Mouse (Mus musculus) spleen, adult 2 months (tissue): Measurements from ENCODE around the gene Btd. TPM values are rescaled to one million over a fixed set of nuclear protein-coding genes. Genes with fewer than 3 reads are reported as not detected.
A peak's percentile ranks its signal among the peaks of the same experiment; 100 is the strongest.
"Not testable (repeated sequence)": the region's sequence is repeated elsewhere in the genome, so short reads cannot be mapped to it uniquely, and the experiment has no call there.

ENCODE experiments used
- DNase-seq, 2 experiments: peaks; one replicate each; pipeline versions ENCODE4 v3.0.0 to v3.0.0-alpha.2; 2012 to 2021; ENCODE audit warnings: low spot score in 2 of 2, low read depth in 1 of 2
- H3K27ac ChIP-seq: fragments of 200-500 bp; 2 replicates; pipeline ENCODE4 v1.5.1; 2012; ENCODE audit warnings: low read length, inconsistent platforms; ENCODE audit not compliant: insufficient read depth
- H3K27me3 ChIP-seq: fragments of 200-500 bp; 2 replicates; pipeline ENCODE4 v1.6.1; 2012; ENCODE audit warnings: mild to moderate bottlenecking, moderate library complexity, low read length, inconsistent platforms; ENCODE audit not compliant: control insufficient read depth, insufficient read depth
- H3K36me3 ChIP-seq: fragments of 200-500 bp; 2 replicates; pipeline ENCODE4 v1.6.1; 2012; ENCODE audit warnings: mild to moderate bottlenecking, low read length, inconsistent platforms; ENCODE audit not compliant: control insufficient read depth, insufficient read depth
- H3K4me1 ChIP-seq: fragments of 200-500 bp; 2 replicates; pipeline ENCODE4 v1.6.1; 2011; ENCODE audit warnings: inconsistent platforms; ENCODE audit not compliant: control insufficient read depth, insufficient read depth, insufficient read length
- H3K4me3 ChIP-seq: fragments of 200-500 bp; 2 replicates; pipeline ENCODE4 v1.5.1; 2011; ENCODE audit warnings: mild to moderate bottlenecking, inconsistent platforms; ENCODE audit not compliant: insufficient read depth, insufficient read length; ENCODE audit errors: extremely low read depth
- CTCF ChIP-seq: fragments of 200-500 bp; IDR thresholded peaks from 2 replicates; pipeline ENCODE4 v1.5.1; 2011; ENCODE audit warnings: mild to moderate bottlenecking, inconsistent platforms; ENCODE audit not compliant: insufficient read depth, insufficient read length, insufficient replicate concordance; ENCODE audit errors: extremely low read depth
- POLR2A ChIP-seq: fragments of 200-500 bp; IDR thresholded peaks from 2 replicates; pipeline ENCODE4 v1.6.1; 2011; ENCODE audit warnings: low read depth, low read length, inconsistent platforms
- WGBS: fragments of 180-500 bp; shearing (Covaris S2); methylation state at CpG from one replicate; pipeline ENCODE4 v1.1.7; 2018; 5-methylcytosine and 5-hydroxymethylcytosine counted together
- polyA plus RNA-seq: library from polyadenylated mRNA; depleted of rRNA; stranded (reverse); fragments of >200 nt; gene quantifications from 2 replicates; pipeline ENCODE4 v1.2.3, GENCODE M21; 2012

Btd gene
- polyA plus RNA-seq, 1 experiment: 19.0 TPM

- Histone ChIP-seq H3K4me1 (no peaks in the 10 kb centered on the region), H3K27me3 (no peaks in the 10 kb centered on the region), H3K27ac (no peak overlapping the region), H3K4me3 (no peak overlapping the region), H3K36me3 (no peaks in the 10 kb centered on the region; the same call in 1 of the 2 replicates)
- TF ChIP-seq POLR2A (no peak), CTCF (no peak)
- WGBS: 92% methylated on average over 14 of the region's 14 CpGs
- DNase-seq: no peak
Observed at GRCm38 (mm10) chr14:31601908-31602615, 38.8 kb upstream of the Btd start.

- 83% methylated on average over 6 of the region's 6 CpGs for WGBS
- H3K36me3 ChIP-seq, H3K27ac ChIP-seq, H3K27me3 ChIP-seq, DNase-seq, H3K4me3 ChIP-seq, H3K4me1 ChIP-seq: not testable (repeated sequence)
Observed at GRCm38 (mm10) chr14:31602616-31602979, 38.2 kb upstream of the Btd start.

GRCm38 (mm10) chr14:31604916-31605315 lies 35.9 kb upstream of the Btd start:
- H3K27ac ChIP-seq: no peak overlapping the region
- H3K36me3 ChIP-seq: no peaks in the 10 kb centered on the region; the same call in 1 of the 2 replicates
- no peak overlapping the region for H3K4me3 ChIP-seq
- 80% methylated on average over 5 of the region's 5 CpGs for WGBS
- TF ChIP-seq POLR2A (no peak), CTCF (peak; percentile 13; the same call in 1 of the 2 replicates)
- H3K4me1 ChIP-seq: no peaks in the 10 kb centered on the region
- no peaks in the 10 kb centered on the region for H3K27me3 ChIP-seq
- DNase-seq: no peak

DNA sequence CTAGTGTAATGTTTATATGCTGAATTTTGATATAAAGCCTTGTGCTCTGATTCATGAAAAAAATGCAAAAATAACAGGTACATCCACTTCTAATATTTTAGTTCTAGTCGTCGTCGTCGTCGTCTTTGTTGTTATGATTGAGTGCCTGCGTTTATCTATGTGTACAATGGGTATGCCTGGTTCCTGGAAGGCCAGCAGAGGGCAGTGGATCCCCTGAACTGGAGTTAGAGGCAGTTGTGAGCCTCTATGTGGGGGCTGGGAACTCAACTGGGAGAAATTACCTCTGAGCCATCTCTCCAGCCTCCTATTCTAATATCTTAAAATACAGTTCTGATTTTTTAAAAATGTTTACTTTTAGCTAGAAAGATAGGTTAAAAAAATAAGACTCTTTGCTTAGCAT lies 35.3 kb upstream of the Btd start:
- no peak for DNase-seq
- H3K4me3 ChIP-seq: no peak overlapping the region
- no peaks in the 10 kb centered on the region; the same call in 1 of the 2 replicates for H3K36me3 ChIP-seq
- TF ChIP-seq CTCF (no peak), POLR2A (no peak)
- no peaks in the 10 kb centered on the region for H3K27me3 ChIP-seq
- no peaks in the 10 kb centered on the region for H3K4me1 ChIP-seq
- H3K27ac ChIP-seq: no peak overlapping the region
- WGBS: 84% methylated on average over 6 of the region's 6 CpGs

DNA sequence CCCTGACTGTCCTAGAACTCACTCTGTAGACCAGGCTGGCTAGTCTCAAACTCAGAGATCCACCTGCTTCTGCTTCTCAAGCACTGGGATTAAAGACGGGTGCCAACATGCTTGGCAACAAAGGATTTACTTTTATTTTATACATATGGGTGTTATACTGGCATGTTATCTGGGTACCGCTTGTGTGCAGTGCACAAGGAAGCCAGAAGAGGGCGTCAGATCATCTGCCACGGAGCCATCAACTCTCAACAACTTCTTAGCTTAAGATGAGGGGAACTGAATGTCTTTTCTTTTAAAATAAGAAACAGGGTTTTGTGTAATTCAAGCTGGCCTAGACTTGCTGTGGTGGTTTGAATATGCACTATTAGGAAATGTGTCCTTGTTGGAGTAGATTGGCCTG lies 28.8 kb upstream of the Btd start:
- TF ChIP-seq POLR2A (no peak), CTCF (no peak)
- WGBS: 84% methylated on average over 4 of the region's 4 CpGs
- no peak overlapping the region for H3K4me3 ChIP-seq
- H3K27me3 ChIP-seq: no peaks in the 10 kb centered on the region
- no peak overlapping the region for H3K27ac ChIP-seq
- H3K36me3 ChIP-seq: peaks cover 5% of the 10 kb centered on the region
- no peak for DNase-seq
- H3K4me1 ChIP-seq: no peaks in the 10 kb centered on the region

DNA sequence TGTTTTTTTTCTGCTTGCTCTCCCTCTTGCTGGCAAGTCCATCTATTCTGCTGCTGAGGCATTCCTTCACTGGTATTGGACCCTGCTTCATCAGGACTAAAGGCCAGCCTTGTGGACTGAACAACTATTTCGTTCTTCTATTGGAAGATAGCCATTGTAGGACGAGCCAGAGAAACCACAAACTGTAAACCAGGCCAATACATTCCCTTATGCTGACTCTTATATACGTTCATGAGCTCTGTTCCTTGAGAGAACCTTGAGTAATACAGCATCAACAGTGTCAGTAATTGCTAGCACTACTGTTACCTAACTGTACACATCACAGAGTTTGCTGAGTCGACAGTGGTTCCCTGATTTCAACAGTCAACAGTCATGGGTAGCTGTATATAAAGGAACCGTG lies 27.2 kb upstream of the Btd start:
- 85% methylated on average over 5 of the region's 5 CpGs for WGBS
- Histone ChIP-seq H3K36me3 (peaks cover 5% of the 10 kb centered on the region), H3K4me1 (no peaks in the 10 kb centered on the region), H3K27me3 (no peaks in the 10 kb centered on the region), H3K4me3 (no peak overlapping the region), H3K27ac (no peak overlapping the region)
- TF ChIP-seq POLR2A: no peak
- TF ChIP-seq CTCF: no peak
- DNase-seq: no peak

GRCm38 (mm10) chr14:31617204-31617603 lies 23.6 kb upstream of the Btd start:
- H3K4me3 ChIP-seq: no peak overlapping the region
- TF ChIP-seq POLR2A: no peak
- no peak for TF ChIP-seq CTCF
- no peak for DNase-seq
- no peak overlapping the region for H3K27ac ChIP-seq
- H3K4me1 ChIP-seq: no peaks in the 10 kb centered on the region
- peaks cover 9% of the 10 kb centered on the region for H3K36me3 ChIP-seq
- WGBS: 95% methylated on average over 9 of the region's 9 CpGs
- H3K27me3 ChIP-seq: no peaks in the 10 kb centered on the region
